Mouse (Mus musculus) cerebellum, adult (tissue): Measurements from ENCODE around the gene Krtap4-2.
"Not testable (repeated sequence)": the region's sequence is repeated elsewhere in the genome, so short reads cannot be mapped to it uniquely, and the experiment has no call there.

Source experiments
- ATAC-seq: cut with Nextera tagmentation; 2 replicates; pipeline ENCODE4 v1.9.2; 2017; ENCODE audit warnings: mild to moderate bottlenecking, moderate library complexity, mixed read lengths; ENCODE audit not compliant: insufficient number of reproducible peaks, low FRiP score, low TSS enrichment

Gene Krtap4-2

GRCm38 (mm10) chr11:99634653-99635134 lies at the start of gene Krtap4-2:
TSS of gene Krtap4-2 (minus strand) at chr11:99635084.
- ATAC-seq = no peak

DNA sequence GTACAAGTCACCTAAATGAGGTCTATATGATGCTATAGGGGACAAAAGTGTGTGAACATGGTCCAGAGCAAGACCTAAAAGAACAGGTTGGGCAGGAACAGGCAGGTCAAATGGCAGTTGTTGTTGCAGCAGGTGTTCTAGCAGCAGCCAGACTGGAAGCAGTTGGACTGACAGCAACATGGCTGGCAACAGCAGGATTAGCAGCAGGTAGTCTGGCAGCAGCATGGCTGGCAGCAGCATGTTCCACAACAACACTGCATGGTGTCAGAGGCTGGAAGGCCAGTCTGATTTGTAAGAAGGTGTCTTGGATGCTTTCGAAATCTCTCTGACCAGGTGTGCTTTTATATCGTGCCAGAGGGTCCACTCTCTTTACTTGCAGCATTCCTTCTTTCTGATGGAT lies 48.6 kb upstream of the Krtap4-2 start:
- ATAC-seq = no peak

- ATAC-seq = no peak
These were observed 31.0 kb upstream of the Krtap4-2 start, which contains the start of gene Krtap4-6 for GRCm38 (mm10) chr11:99665860-99666259. TSS of gene Krtap4-6 (minus strand) at chr11:99665960.

- no peak for ATAC-seq
These were observed 27.9 kb upstream of the Krtap4-2 start for GRCm38 (mm10) chr11:99662802-99663201.

DNA sequence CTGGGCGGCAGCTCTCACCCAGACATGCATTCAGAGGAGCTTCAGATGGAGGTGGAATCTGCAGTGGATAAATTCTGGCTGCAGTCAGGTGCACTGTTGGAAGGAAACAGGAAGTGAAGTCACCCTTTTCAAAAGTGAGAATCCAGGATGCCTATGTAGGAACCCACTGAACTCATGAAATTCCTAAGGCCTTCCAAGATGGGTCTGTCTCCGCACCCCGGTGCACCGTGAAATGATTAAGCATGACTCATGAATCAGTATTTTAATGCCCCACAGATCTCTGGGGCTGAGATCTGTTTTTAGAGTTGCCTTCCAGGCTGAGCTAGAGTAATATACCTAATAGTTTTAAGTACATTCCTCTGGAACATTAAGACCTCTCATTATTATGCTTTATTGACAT lies 24.4 kb upstream of the Krtap4-2 start:
- no peak for ATAC-seq

- ATAC-seq = not testable (repeated sequence)
These were observed 23.7 kb upstream of the Krtap4-2 start, which contains the start of gene Gm11563 for GRCm38 (mm10) chr11:99658467-99659010. TSS of gene Gm11563 (minus strand) at chr11:99658960.

GRCm38 (mm10) chr11:99657051-99657450 lies 22.2 kb upstream of the Krtap4-2 start:
- no peak for ATAC-seq

- ATAC-seq = no peak
These were observed 15.3 kb upstream of the Krtap4-2 start, which contains the start of gene Gm11555 for GRCm38 (mm10) chr11:99650136-99650535. TSS of gene Gm11555 (minus strand) at chr11:99650236.

- no peak for ATAC-seq
These were observed 11.6 kb upstream of the Krtap4-2 start for GRCm38 (mm10) chr11:99646444-99646843.

- ATAC-seq = no peak
These were observed 9.5 kb upstream of the Krtap4-2 start for GRCm38 (mm10) chr11:99644351-99644750.

GRCm38 (mm10) chr11:99643635-99644139 lies 8.8 kb upstream of the Krtap4-2 start, which contains the start of gene Krtap4-7:
TSS of gene Krtap4-7 (minus strand) at chr11:99644089.
- ATAC-seq = not testable (repeated sequence)

DNA sequence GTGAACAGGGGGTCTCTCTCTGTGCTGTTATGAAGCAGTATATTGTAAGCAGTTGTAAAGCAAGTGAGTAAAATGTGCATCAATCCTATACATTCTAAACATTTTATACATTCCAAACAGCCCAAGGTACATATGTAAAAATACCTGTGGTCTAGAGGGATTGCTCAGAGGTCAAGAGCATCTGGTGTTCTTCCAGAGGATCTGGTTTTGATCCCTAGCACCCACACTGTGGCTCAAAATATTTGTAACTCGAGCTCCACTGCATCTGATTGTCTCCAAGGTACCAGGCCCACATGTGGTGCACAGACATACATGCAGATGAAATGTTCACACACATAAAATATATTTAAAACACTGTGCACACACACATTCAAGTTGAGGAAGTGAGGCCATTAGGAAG lies 6.0 kb upstream of the Krtap4-2 start:
- no peak for ATAC-seq

GRCm38 (mm10) chr11:99637086-99637485 lies 2.2 kb upstream of the Krtap4-2 start:
- no peak for ATAC-seq

DNA sequence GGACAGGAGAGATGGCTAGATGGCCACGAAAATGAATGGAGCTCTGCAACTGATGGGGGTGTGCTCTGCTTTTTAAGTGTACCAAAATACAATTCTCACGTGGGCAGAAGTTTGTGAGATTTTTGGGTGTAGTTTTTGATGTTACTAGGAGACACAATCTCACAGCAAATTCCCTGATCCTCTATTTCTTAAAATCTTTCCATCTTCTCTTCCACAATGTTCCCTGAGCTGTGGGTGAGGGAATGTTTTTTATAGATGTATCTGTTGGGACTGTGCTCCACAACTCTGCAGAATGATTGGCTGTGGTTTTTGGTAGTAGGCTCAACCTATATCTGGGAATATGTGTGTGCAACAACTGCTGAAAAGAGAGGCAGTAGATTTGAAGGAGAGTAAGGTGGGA lies 1.6 kb downstream of the Krtap4-2 start:
- no peak for ATAC-seq

- ATAC-seq = no peak
These were observed 4.0 kb downstream of the Krtap4-2 start for GRCm38 (mm10) chr11:99630890-99631289.

DNA sequence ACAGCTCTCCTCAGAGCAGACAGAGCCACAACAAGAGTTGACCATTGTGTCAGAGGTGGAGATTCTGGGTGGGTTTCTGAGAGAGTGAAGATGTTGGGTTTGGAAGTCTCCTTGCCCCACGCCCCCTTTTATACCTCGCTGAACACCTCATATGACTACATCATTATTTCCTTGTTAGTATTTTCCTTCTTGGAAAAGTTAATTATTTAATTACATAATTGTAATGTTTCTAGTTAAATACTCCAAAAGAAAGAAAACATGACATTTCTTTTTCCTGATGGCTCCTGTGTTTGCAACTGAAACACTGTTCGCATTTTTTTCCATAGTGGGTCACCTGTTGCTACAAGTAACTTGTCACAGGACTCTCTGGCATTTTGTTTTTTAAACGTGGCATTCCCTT lies 6.7 kb downstream of the Krtap4-2 start, which contains the start of gene Krtap4-1:
TSS of gene Krtap4-1 (minus strand) at position 101 of the 400 bp plus-strand sequence.
- no peak for ATAC-seq

- ATAC-seq = no peak
These were observed 14.5 kb downstream of the Krtap4-2 start, which contains the start of gene Gm11562 for GRCm38 (mm10) chr11:99620335-99620734. TSS of gene Gm11562 (minus strand) at chr11:99620435.

- no peak for ATAC-seq
These were observed 20.0 kb downstream of the Krtap4-2 start, which contains the start of gene Krtap2-4 for GRCm38 (mm10) chr11:99614796-99615363. TSS of gene Krtap2-4 (minus strand) at chr11:99614846.

GRCm38 (mm10) chr11:99610089-99610488 lies 24.8 kb downstream of the Krtap4-2 start, which contains the start of gene Gm11937:
TSS of gene Gm11937 (minus strand) at chr11:99610189.
- ATAC-seq = not testable (repeated sequence)

DNA sequence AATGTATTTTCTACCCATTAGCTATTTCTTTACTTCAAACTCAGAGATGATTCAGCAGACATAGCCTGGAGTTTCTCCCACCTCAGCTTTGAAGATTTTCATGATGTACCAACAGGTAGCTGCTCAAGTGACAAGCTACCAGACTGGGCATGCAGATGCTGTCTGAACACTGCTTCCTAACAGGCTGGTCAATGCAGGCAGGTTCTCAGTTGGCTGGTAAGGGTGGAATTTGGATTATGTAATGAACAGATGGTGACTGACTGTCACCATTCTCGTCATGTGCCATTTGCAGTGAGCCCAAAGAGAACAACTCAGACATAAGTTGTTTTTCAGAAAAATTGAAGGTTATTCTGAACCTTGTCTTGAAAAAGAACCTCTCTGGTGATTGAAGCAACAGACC lies 25.8 kb downstream of the Krtap4-2 start:
- ATAC-seq = no peak

DNA sequence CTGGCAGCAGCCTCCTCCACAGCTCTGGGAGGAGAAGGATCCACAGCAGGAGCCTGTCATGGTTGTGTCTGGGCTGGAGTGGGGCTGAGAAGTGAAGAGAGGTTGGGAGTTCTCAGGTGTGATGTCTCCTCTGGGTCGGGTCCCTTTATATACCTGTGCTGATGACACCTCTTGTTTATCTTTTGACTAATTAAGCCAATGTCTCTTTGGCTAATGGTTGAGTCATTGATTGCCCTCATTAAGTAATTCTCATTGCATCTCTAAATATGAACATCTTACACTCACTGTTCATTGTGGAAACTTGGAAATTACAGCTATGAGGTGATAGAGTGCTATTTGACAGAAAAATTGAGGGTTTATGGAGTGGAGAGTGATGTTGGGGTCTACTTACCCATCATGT lies 31.7 kb downstream of the Krtap4-2 start, which contains the start of gene Gm11938:
TSS of gene Gm11938 (minus strand) at position 101 of the 400 bp plus-strand sequence.
- not testable (repeated sequence) for ATAC-seq
